Mouse (Mus musculus) ES-Bruce4 (cell line): ENCODE data around the gene Apbb2. TPM values are rescaled to one million over a fixed set of nuclear protein-coding genes. Genes with fewer than 3 reads are reported as not detected.

Experiments used
- H3K27ac ChIP-seq: 2 replicates; pipeline ENCODE4 v1.5.1; 2012; ENCODE audit warnings: low read length, inconsistent platforms; ENCODE audit not compliant: insufficient read depth
- H3K27me3 ChIP-seq: 2 replicates; pipeline ENCODE4 v1.6.1; 2012; ENCODE audit warnings: mild to moderate bottlenecking, low read length, inconsistent platforms; ENCODE audit not compliant: control insufficient read depth, poor library complexity, insufficient read depth, severe bottlenecking
- H3K36me3 ChIP-seq: 2 replicates; pipeline ENCODE4 v1.6.1; 2012; ENCODE audit warnings: inconsistent platforms, mild to moderate bottlenecking, low read length, moderate library complexity; ENCODE audit not compliant: control insufficient read depth, poor library complexity, insufficient read depth, severe bottlenecking
- H3K4me1 ChIP-seq: one replicate; pipeline ENCODE4 v1.8.1; 2011; ENCODE audit warnings: low read length; ENCODE audit not compliant: control insufficient read depth, insufficient read depth
- H3K4me3 ChIP-seq: 2 replicates; pipeline ENCODE4 v1.5.1; 2011; ENCODE audit warnings: low read depth, mild to moderate bottlenecking, low read length
- H3K9ac ChIP-seq: 2 replicates; pipeline ENCODE4 v1.6.1; 2012; ENCODE audit warnings: low read depth, mild to moderate bottlenecking, inconsistent platforms; ENCODE audit not compliant: poor library complexity, severe bottlenecking
- H3K9me3 ChIP-seq: replicated peaks from 2 replicates; pipeline ENCODE4 v1.6.1; 2012; ENCODE audit warnings: mild to moderate bottlenecking, low read length, inconsistent platforms; ENCODE audit not compliant: control insufficient read depth, poor library complexity, insufficient read depth, severe bottlenecking
- CTCF ChIP-seq: IDR thresholded peaks from one replicate; pipeline ENCODE4 v1.8.1; 2011; ENCODE audit warnings: low read depth, low read length
- EP300 ChIP-seq: IDR thresholded peaks from 2 replicates; pipeline ENCODE4 v1.6.1; 2011; ENCODE audit warnings: low read depth, low read length; ENCODE audit not compliant: insufficient read depth
- POLR2A ChIP-seq: IDR thresholded peaks from one replicate; pipeline ENCODE4 v1.8.1; 2011; ENCODE audit warnings: low read length; ENCODE audit not compliant: insufficient read depth
- polyA plus RNA-seq: library from polyadenylated mRNA; stranded (reverse); fragments of >200 nt; gene quantifications from 2 replicates; pipeline ENCODE4 v1.2.4, GENCODE M21; 2011; ENCODE audit warnings: low read depth; ENCODE audit not compliant: missing spikeins, insufficient read depth, insufficient read length

The Apbb2 gene
- polyA plus RNA-seq, 1 experiment = 39.0 TPM

- H3K9me3 ChIP-seq = no peaks in the 10 kb centered on the region
- TF ChIP-seq EP300 (no peak), CTCF (no peak), POLR2A (no peak)
- no peak overlapping the region for H3K27ac ChIP-seq
- H3K36me3 ChIP-seq = no peaks in the 10 kb centered on the region
- no peaks in the 10 kb centered on the region for H3K4me1 ChIP-seq
- H3K27me3 ChIP-seq = no peaks in the 10 kb centered on the region
- H3K4me3 ChIP-seq = no peak overlapping the region
- H3K9ac ChIP-seq = no peak overlapping the region
Measured at GRCm38 (mm10) chr5:66412821-66413220, 205.8 kb downstream of the Apbb2 start.

DNA sequence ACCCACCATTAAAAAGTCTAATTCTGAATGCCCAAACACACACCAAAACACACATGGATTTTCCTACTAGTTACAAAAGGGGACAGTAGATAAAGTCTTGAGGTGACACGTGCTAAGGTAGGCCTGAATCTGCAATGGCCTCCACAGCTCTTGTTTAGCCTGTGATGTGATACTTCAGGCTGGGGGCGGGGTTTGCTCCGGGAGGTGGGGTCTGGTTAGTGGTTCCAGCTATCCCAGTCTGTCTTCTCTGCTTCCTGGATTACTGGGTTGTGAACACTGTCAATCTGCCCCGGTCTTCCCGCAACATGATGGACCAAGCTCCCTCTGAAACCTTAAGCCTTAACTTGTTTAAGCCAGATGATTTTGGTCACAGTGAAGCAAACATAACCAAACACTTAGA, 210.0 kb downstream of the Apbb2 start:
- Histone ChIP-seq H3K27ac (peak overlapping the region; percentile 38; the same call in 1 of the 2 replicates), H3K9ac (0 out of 2 replicates have a peak overlapping the region, but pooled peaks have one; percentile 38), H3K4me1 (peaks cover 4% of the 10 kb centered on the region), H3K36me3 (no peaks in the 10 kb centered on the region), H3K4me3 (no peak overlapping the region), H3K27me3 (no peaks in the 10 kb centered on the region), H3K9me3 (no peaks in the 10 kb centered on the region)
- no peak for TF ChIP-seq POLR2A
- no peak for TF ChIP-seq EP300
- TF ChIP-seq CTCF = no peak

DNA sequence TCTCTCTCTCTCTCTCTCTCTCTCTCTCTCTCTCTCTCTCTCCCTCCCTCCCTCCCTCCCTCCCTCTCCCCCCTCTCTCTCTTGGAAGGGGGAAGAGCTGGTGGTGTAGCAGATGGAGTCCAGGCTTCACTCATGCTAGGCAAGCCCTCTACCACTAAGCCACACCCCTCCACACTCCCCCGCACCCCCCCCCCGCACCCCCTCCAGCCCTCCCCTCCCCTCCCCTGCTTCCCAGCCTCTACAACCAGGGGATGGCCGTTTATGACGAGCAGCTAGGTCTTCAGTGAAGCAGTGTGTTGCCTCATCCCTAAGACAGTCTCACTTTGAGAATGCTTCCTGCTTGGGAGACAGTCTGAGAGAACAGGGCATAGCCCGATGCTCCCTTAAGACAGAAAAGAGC, 210.6 kb downstream of the Apbb2 start:
- no peak for TF ChIP-seq CTCF
- TF ChIP-seq EP300 = no peak
- TF ChIP-seq POLR2A = no peak
- Histone ChIP-seq H3K27ac (peak overlapping the region; percentile 38; the same call in 1 of the 2 replicates), H3K36me3 (no peaks in the 10 kb centered on the region), H3K4me1 (peaks cover 4% of the 10 kb centered on the region), H3K4me3 (no peak overlapping the region), H3K9ac (0 out of 2 replicates have a peak overlapping the region, but pooled peaks have one; percentile 38), H3K27me3 (no peaks in the 10 kb centered on the region), H3K9me3 (no peaks in the 10 kb centered on the region)

DNA sequence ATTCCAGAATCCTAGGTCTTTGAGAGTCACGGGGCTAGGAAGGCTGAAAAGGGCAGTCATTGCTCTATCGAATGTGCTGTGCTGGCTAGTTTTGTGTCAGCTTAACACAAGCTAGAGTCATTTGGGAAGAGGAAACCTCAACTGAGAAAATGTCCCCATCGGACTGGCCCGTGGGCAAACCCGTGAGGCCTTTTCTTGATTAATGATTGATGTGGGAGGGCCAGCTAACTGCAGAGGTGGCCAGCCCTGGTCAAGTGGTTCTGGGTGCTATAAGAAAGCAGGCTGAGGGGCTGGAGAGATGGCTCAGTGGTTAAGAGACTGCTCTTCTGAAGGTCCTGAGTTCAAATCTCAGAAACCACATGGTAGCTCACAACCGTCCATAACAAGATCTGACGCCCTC, 212.2 kb downstream of the Apbb2 start:
- Histone ChIP-seq H3K36me3 (no peaks in the 10 kb centered on the region), H3K4me3 (no peak overlapping the region), H3K9ac (no peak overlapping the region), H3K27ac (no peak overlapping the region), H3K27me3 (no peaks in the 10 kb centered on the region), H3K4me1 (peaks cover 4% of the 10 kb centered on the region), H3K9me3 (no peaks in the 10 kb centered on the region)
- TF ChIP-seq EP300 = no peak
- no peak for TF ChIP-seq CTCF
- TF ChIP-seq POLR2A = no peak

DNA sequence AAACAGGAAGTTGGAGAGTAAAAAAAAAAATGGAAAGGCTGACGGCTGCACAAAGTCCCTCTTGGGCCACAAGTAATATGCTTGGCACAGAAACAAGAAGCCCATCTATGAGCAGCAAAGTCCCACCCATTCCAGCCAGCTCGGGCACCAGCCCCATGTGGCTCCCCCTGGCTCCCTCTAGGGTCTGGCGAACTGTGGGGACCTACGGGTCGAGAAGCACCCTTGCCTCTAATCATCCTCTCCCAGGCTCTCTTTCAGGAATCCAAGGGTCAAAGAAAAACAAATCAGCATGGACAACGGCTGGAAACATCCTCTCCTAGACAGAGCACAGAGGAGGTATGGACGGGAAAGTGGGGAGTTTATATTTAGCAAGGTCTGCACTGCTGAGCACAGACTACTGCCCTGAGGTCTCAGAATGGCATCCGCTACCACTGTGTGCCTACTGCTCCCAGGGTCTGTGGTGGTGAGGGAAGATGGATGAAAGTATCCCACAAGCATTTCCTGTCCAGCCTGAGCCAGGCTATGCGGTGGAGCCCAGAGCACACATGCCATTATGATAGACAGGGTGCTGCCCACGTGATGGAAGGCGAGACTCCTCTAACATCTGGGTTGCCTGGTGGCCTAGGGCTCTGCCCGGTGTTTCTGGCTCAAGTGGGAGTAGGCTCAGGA, 212.7 kb downstream of the Apbb2 start:
- Histone ChIP-seq H3K4me3 (no peak overlapping the region), H3K27me3 (no peaks in the 10 kb centered on the region), H3K9me3 (no peaks in the 10 kb centered on the region), H3K27ac (no peak overlapping the region), H3K9ac (no peak overlapping the region), H3K36me3 (no peaks in the 10 kb centered on the region), H3K4me1 (peaks cover 4% of the 10 kb centered on the region)
- TF ChIP-seq EP300 (no peak), CTCF (no peak), POLR2A (no peak)

DNA sequence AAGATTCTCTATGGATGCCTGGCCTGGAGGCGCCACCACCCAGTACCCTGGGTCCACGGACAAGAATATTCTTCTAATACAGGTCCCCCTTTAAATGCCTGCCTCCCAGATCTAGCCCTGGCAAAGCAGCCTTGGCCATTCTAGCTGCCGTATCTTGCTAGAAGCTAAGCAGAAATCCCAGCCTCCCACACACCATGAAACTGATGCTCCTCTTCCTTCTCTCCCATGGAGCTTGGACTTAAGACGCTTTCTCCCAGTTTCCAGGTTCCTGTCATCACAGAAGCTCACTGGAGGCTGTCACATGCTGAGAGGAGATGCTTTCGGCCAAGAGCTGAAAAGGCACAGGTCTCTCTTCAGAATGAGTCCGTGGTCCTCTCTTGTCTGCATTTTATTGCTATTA, 213.3 kb downstream of the Apbb2 start:
- Histone ChIP-seq H3K36me3 (no peaks in the 10 kb centered on the region), H3K4me1 (peaks cover 4% of the 10 kb centered on the region), H3K27me3 (no peaks in the 10 kb centered on the region), H3K4me3 (no peak overlapping the region), H3K27ac (no peak overlapping the region), H3K9me3 (no peaks in the 10 kb centered on the region), H3K9ac (no peak overlapping the region)
- TF ChIP-seq POLR2A (no peak), CTCF (no peak), EP300 (no peak)
